Mouse (Mus musculus) midbrain, embryonic 15.5 days (tissue): Measurements from ENCODE around the gene Wdr64. TPM values are rescaled to one million over a fixed set of nuclear protein-coding genes. Genes with fewer than 3 reads are reported as not detected.
A peak's percentile ranks its signal among the peaks of the same experiment; 100 is the strongest.

ENCODE experiments used
- ATAC-seq: fragments of 200-750 bp; cut with Nextera tagmentation; replicated peaks from 2 replicates; pipeline ENCODE4 v1.8.0; 2017; ENCODE audit warnings: moderate TSS enrichment
- H3K27ac ChIP-seq: fragments of 300-500 bp; sonication (generic); 2 replicates; pipeline ENCODE4 v1.5.1; 2015; ENCODE audit warnings: mild to moderate bottlenecking, inconsistent platforms
- H3K27me3 ChIP-seq: fragments of 300-500 bp; sonication (generic); replicated peaks from 2 replicates; pipeline ENCODE4 v1.6.1; 2015; ENCODE audit warnings: inconsistent platforms
- H3K36me3 ChIP-seq: fragments of 300-500 bp; sonication (generic); replicated peaks from 2 replicates; pipeline ENCODE4 v1.6.1; 2015; ENCODE audit warnings: inconsistent platforms
- H3K4me1 ChIP-seq: fragments of 300-500 bp; sonication (generic); 2 replicates; pipeline ENCODE4 v1.6.1; 2015; ENCODE audit warnings: inconsistent platforms
- H3K4me2 ChIP-seq: fragments of 300-500 bp; sonication (generic); 2 replicates; pipeline ENCODE4 v1.6.1; 2015; ENCODE audit warnings: inconsistent platforms, mild to moderate bottlenecking, moderate library complexity
- H3K4me3 ChIP-seq: fragments of 300-500 bp; sonication (generic); 2 replicates; pipeline ENCODE4 v1.5.1; 2015; ENCODE audit warnings: mild to moderate bottlenecking, inconsistent platforms
- H3K9ac ChIP-seq: fragments of 300-500 bp; sonication (generic); 2 replicates; pipeline ENCODE4 v1.6.1; 2015; ENCODE audit warnings: mild to moderate bottlenecking, inconsistent platforms
- H3K9me3 ChIP-seq: fragments of 300-500 bp; sonication (generic); 2 replicates; pipeline ENCODE4 v1.6.1; 2016; ENCODE audit warnings: inconsistent platforms
- WGBS: fragments of 180-500 bp; shearing (Covaris S2); methylation state at CpG from one replicate; pipeline ENCODE4 v1.1.7; 2015; ENCODE audit warnings: mixed read lengths; 5-methylcytosine and 5-hydroxymethylcytosine counted together
- polyA plus RNA-seq: library from polyadenylated mRNA; unstranded; fragments of >200 nt; fragmentation: Nextera tagmentation; extraction: Ambion mirVana; gene quantifications from 2 replicates; pipeline ENCODE4 v1.2.1, GENCODE M21; 2015

Gene Wdr64
- polyA plus RNA-seq, 1 experiment from 2014 or later = not detected

DNA sequence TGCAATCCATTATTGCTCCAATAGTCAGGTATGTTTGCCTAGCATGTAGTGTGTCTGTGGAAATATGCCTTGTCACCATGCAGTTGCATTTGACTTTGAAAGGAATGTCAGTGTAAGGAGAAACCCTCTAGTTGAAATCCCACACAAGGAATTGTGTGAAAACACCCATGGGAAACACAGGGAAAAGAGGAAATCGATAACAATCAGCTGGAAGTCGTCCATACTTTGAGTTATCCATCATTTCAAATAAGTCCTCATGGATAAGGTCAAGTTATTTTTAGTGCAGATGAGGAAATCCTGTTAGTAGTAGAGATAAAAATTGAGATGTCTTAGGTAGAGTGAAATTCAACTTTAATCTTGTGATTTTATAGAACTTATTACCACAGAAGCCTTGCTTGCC lies 96.3 kb downstream of the Wdr64 start:
- H3K27me3 ChIP-seq = no peaks in the 10 kb centered on the region
- H3K4me3 ChIP-seq = no peak overlapping the region
- no peaks in the 10 kb centered on the region for H3K36me3 ChIP-seq
- ATAC-seq = no peak
- H3K4me2 ChIP-seq = no peak overlapping the region
- H3K27ac ChIP-seq = no peak overlapping the region
- 83% methylated on average over 2 of the region's 2 CpGs for WGBS
- no peaks in the 10 kb centered on the region for H3K4me1 ChIP-seq
- H3K9me3 ChIP-seq = no peaks in the 10 kb centered on the region
- no peak overlapping the region for H3K9ac ChIP-seq

- Histone ChIP-seq H3K4me2 (no peak overlapping the region), H3K4me3 (no peak overlapping the region), H3K9ac (no peak overlapping the region), H3K9me3 (no peaks in the 10 kb centered on the region), H3K27me3 (no peaks in the 10 kb centered on the region), H3K27ac (no peak overlapping the region), H3K36me3 (no peaks in the 10 kb centered on the region), H3K4me1 (no peaks in the 10 kb centered on the region)
- WGBS = 66% methylated on average over 5 of the region's 5 CpGs
- ATAC-seq = no peak
These were observed 110.0 kb downstream of the Wdr64 start for GRCm38 (mm10) chr1:175808356-175808755.

DNA sequence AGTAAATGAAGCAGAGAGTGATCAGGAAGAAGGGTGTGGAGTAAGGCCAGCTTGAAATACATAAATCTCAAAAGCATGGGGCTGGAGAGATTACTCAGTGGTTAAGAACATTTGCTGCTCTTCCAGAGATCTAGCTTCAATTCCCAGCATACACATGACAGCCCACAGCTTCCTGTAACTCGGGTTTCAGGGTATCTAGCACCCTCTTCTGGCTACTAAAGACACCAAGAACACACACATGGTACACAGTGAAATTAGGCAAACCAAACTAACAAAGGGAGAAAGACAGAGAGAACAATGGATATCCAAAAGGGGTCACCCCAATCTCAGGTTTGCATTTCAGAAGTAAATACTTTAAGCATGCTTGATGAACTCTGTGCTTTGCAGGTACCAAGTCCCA lies 113.2 kb downstream of the Wdr64 start:
- no peak for ATAC-seq
- no peak overlapping the region for H3K4me2 ChIP-seq
- no peaks in the 10 kb centered on the region for H3K36me3 ChIP-seq
- 16% methylated on average over 1 of the region's 1 CpGs for WGBS
- H3K27me3 ChIP-seq = no peaks in the 10 kb centered on the region
- no peak overlapping the region for H3K27ac ChIP-seq
- H3K9me3 ChIP-seq = no peaks in the 10 kb centered on the region
- no peaks in the 10 kb centered on the region for H3K4me1 ChIP-seq
- no peak overlapping the region for H3K4me3 ChIP-seq
- H3K9ac ChIP-seq = no peak overlapping the region

GRCm38 (mm10) chr1:175823815-175824438 lies 125.5 kb downstream of the Wdr64 start:
- 55% methylated on average over 9 of the region's 9 CpGs for WGBS
- Histone ChIP-seq H3K9ac (no peak overlapping the region), H3K36me3 (no peaks in the 10 kb centered on the region), H3K4me2 (no peak overlapping the region), H3K27me3 (no peaks in the 10 kb centered on the region), H3K9me3 (no peaks in the 10 kb centered on the region), H3K4me1 (no peaks in the 10 kb centered on the region), H3K27ac (peak overlapping the region; percentile 29; the same call in 1 of the 2 replicates), H3K4me3 (no peak overlapping the region)
- ATAC-seq = peak; percentile 74; the same call in 1 of the 2 replicates

DNA sequence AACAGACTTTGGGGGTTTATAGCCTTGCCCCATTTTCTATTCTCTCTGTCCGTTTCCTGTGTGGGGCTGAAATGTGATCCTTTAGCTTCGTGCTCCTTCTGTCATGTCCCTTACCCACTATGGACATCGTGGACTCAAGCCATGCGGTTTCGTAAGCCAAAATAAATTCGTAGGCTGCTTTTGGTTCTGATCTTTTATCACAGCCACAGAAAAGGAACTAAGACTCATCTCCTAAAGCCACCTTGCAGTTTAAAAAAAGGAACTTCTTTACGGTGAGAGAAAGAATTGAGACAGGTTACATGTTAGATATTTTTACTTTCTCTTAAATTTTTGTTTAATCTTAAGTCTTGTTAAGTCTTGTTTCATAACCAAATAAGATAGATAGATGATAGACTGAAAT lies 130.1 kb downstream of the Wdr64 start:
- ATAC-seq = no peak
- no peaks in the 10 kb centered on the region for H3K36me3 ChIP-seq
- H3K27ac ChIP-seq = no peak overlapping the region
- no peaks in the 10 kb centered on the region for H3K4me1 ChIP-seq
- no peaks in the 10 kb centered on the region for H3K9me3 ChIP-seq
- H3K9ac ChIP-seq = no peak overlapping the region
- WGBS = 91% methylated on average over 7 of the region's 7 CpGs
- H3K4me3 ChIP-seq = no peak overlapping the region
- H3K4me2 ChIP-seq = no peak overlapping the region
- no peaks in the 10 kb centered on the region for H3K27me3 ChIP-seq

- WGBS = 92% methylated on average over 2 of the region's 2 CpGs
- no peaks in the 10 kb centered on the region for H3K27me3 ChIP-seq
- H3K4me1 ChIP-seq = no peaks in the 10 kb centered on the region
- no peak for ATAC-seq
- no peak overlapping the region for H3K4me3 ChIP-seq
- no peak overlapping the region for H3K9ac ChIP-seq
- H3K27ac ChIP-seq = no peak overlapping the region
- no peaks in the 10 kb centered on the region for H3K9me3 ChIP-seq
- no peaks in the 10 kb centered on the region for H3K36me3 ChIP-seq
- no peak overlapping the region for H3K4me2 ChIP-seq
These were observed 130.8 kb downstream of the Wdr64 start for GRCm38 (mm10) chr1:175829220-175829619.

DNA sequence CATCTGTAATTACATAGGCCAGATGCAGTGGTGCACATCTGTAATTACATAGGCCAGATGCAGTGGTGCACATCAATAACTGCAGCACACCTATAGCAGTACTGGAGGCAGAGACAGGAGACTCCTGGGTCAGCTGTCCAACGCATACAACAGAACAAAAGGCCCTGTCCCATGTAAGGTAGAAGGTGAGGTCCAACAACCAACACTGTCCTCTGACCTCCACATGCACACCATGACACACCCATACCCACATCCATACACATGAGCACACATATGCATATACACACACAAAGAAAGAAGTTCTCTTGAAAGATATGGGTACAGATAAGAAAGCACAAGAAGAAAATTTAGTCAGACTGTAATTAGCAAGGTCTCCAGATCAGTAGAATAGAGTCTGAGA lies 157.1 kb downstream of the Wdr64 start:
- Histone ChIP-seq H3K4me1 (no peaks in the 10 kb centered on the region), H3K4me3 (no peak overlapping the region), H3K9me3 (no peaks in the 10 kb centered on the region), H3K9ac (no peak overlapping the region), H3K27me3 (no peaks in the 10 kb centered on the region), H3K36me3 (no peaks in the 10 kb centered on the region), H3K27ac (no peak overlapping the region), H3K4me2 (no peak overlapping the region)
- WGBS = 93% methylated on average over 1 of the region's 1 CpGs
- no peak for ATAC-seq

Other genes with a start within 250 kb of the Wdr64 start
- gene Rgs7, start 206.1 kb upstream of the Wdr64 start, polyA plus RNA-seq = 35.2 and 39.1 TPM in 2 replicates
- 0.11 and 0.18 TPM in 2 replicates for gene Kmo, start 78.2 kb upstream of the Wdr64 start, polyA plus RNA-seq
- 91.9 and 102 TPM in 2 replicates for gene Fh1, start 73.0 kb upstream of the Wdr64 start, polyA plus RNA-seq
- 7.0 and 8.6 TPM in 2 replicates for gene Opn3, start 5.8 kb upstream of the Wdr64 start, polyA plus RNA-seq
- 3.5 and 3.7 TPM in 2 replicates for gene Chml, start 5.7 kb upstream of the Wdr64 start, polyA plus RNA-seq
- gene Exo1, start 182.0 kb downstream of the Wdr64 start, polyA plus RNA-seq = 8.4 and 9.3 TPM in 2 replicates
- gene Gm38100, start 221.7 kb downstream of the Wdr64 start, polyA plus RNA-seq = not detected in 2 replicates